17 mouse cellular contexts compared by ENCODE assay signal in the genomic region with DNA sequence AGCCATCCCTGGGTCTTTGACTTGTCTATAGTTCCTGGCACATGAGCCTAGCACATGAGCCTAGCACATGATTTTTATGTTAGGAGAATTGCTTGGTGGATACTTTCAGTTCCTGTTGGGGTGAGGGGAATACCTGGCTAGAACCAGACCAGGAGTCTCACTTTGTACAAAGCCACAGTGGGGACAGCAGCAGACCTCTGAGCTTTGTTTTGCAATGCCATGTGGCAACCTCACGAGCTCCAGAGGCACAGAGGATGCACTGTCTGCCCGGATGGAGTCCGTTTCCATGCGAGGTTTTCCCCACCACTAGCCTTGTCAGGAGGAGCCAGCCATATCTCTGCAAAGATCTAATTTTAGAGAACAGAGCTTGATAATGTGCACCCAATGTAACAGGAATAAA.
DNase-seq lines count a peak whose midpoint lies in the region; ATAC-seq lines count a peak whose summit lies in the region.
"Had no signal": no experiment of that assay in that cellular context is flagged by ENCODE, and none has a peak within 500 bp of the region (broad histone marks: within the 10 kb centered on the region; RNA-seq: fewer than 3 reads in every experiment).

No protein-coding gene starts in this region.

- no peak overlapping the region for H3K4me3 ChIP-seq in forebrain, embryonic 10.5 days
- H3K4me3 ChIP-seq in forebrain, embryonic 16.5 days (replicated peaks; ENCODE audit: low read length) = no peak overlapping the region
- no peak overlapping the region for H3K4me3 ChIP-seq in liver, embryonic 12.5 days
- H3K4me3 ChIP-seq: heart, embryonic 13.5 days; limb, embryonic 15.5 days had no signal

- no peaks in the 10 kb centered on the region; the same call in 1 of the 2 replicates for H3K9me3 ChIP-seq in forebrain, embryonic 10.5 days
- no peaks in the 10 kb centered on the region for H3K9me3 ChIP-seq in forebrain, embryonic 16.5 days (ENCODE audit: control insufficient read depth, low read length)
- no peaks in the 10 kb centered on the region for H3K9me3 ChIP-seq in liver, embryonic 12.5 days (replicated peaks)
- H3K9me3 ChIP-seq: heart, embryonic 13.5 days; limb, embryonic 15.5 days had no signal

- H3K36me3 ChIP-seq in forebrain, embryonic 10.5 days (replicated peaks) = no peaks in the 10 kb centered on the region
- H3K36me3 ChIP-seq in forebrain, embryonic 16.5 days (ENCODE audit: control insufficient read depth, insufficient read depth) = no peaks in the 10 kb centered on the region
- no peaks in the 10 kb centered on the region for H3K36me3 ChIP-seq in liver, embryonic 12.5 days
- H3K36me3 ChIP-seq in splenic B cell, adult 2 months (ENCODE audit: control insufficient read depth, insufficient read depth, low read length, poor library complexity, severe bottlenecking) = no peaks in the 10 kb centered on the region
- H3K36me3 ChIP-seq: heart, embryonic 13.5 days; limb, embryonic 15.5 days had no signal

- H3K4me2 ChIP-seq in forebrain, embryonic 16.5 days (ENCODE audit: low read length) = no peak overlapping the region
- H3K4me2 ChIP-seq in liver, embryonic 12.5 days = no peak overlapping the region
- H3K4me2 ChIP-seq: heart, embryonic 13.5 days; limb, embryonic 15.5 days; midbrain, embryonic 11.5 days had no signal

- H3K27me3 ChIP-seq in forebrain, embryonic 10.5 days (ENCODE audit: poor library complexity, severe bottlenecking) = no peaks in the 10 kb centered on the region
- no peaks in the 10 kb centered on the region for H3K27me3 ChIP-seq in forebrain, embryonic 16.5 days (replicated peaks; ENCODE audit: control insufficient read depth, insufficient read depth, low read length)
- no peaks in the 10 kb centered on the region for H3K27me3 ChIP-seq in liver, embryonic 12.5 days (replicated peaks)
- no peaks in the 10 kb centered on the region for H3K27me3 ChIP-seq in splenic B cell, adult 2 months (ENCODE audit: control insufficient read depth, insufficient read depth, low read length, poor library complexity, severe bottlenecking)
- H3K27me3 ChIP-seq: heart, embryonic 13.5 days; limb, embryonic 15.5 days had no signal

- peaks cover 19% of the 10 kb centered on the region for H3K4me1 ChIP-seq in forebrain, embryonic 10.5 days
- H3K4me1 ChIP-seq in forebrain, embryonic 16.5 days (replicated peaks; ENCODE audit: control insufficient read depth, insufficient read depth, low read length) = 0 out of 2 replicates have a peak, but pooled peaks cover 3% of the 10 kb centered on the region
- no peaks in the 10 kb centered on the region for H3K4me1 ChIP-seq in liver, embryonic 12.5 days
- H3K4me1 ChIP-seq: heart, embryonic 13.5 days had no signal

- H3K9ac ChIP-seq in forebrain, embryonic 16.5 days (replicated peaks; ENCODE audit: low read depth, low read length) = no peak overlapping the region
- H3K9ac ChIP-seq in liver, embryonic 12.5 days = no peak overlapping the region
- H3K9ac ChIP-seq: heart, embryonic 13.5 days; limb, embryonic 15.5 days had no signal

- no peak for DNase-seq in forebrain, embryonic 10.5 days (ENCODE audit: extremely low spot score, low spot score)
- peak; percentile 76 for DNase-seq in layer of hippocampus, adult 9-11 months
- DNase-seq in layer of hippocampus, postnatal 14 days (ENCODE audit: low spot score in 2 of 2) = no peak
- DNase-seq in splenic B cell, adult 2 months (ENCODE audit: low read depth, low spot score) = peak; percentile 4
- no peak for DNase-seq in kidney, postnatal 36 days
- no peak for DNase-seq in thymus, adult 18-20 months
- DNase-seq: gastrocnemius, postnatal 36 days; heart, postnatal 4 days; right cerebral cortex, postnatal 14 days; thymus, postnatal 36 days had no signal

- ATAC-seq in forebrain, embryonic 16.5 days = no peak
- peak; percentile 38; the same call in 1 of the 2 replicates for ATAC-seq in liver, embryonic 12.5 days
- ATAC-seq: inflammation-experienced regulatory T-cells, adult 6 months had no signal

- peak overlapping the region; percentile 48; the same call in 1 of the 2 replicates for H3K27ac ChIP-seq in forebrain, embryonic 10.5 days
- H3K27ac ChIP-seq in forebrain, embryonic 16.5 days (ENCODE audit: low read length) = no peak overlapping the region
- no peak overlapping the region for H3K27ac ChIP-seq in liver, embryonic 12.5 days
- H3K27ac ChIP-seq: heart, embryonic 13.5 days; kidney, postnatal 0 days had no signal

- WGBS in forebrain, embryonic 10.5 days = 70% methylated on average over 4 of the region's 4 CpGs
- WGBS in forebrain, embryonic 16.5 days = 79% methylated on average over 4 of the region's 4 CpGs
- 55% methylated on average over 4 of the region's 4 CpGs for WGBS in liver, embryonic 12.5 days (ENCODE audit: insufficient replicate concordance)

Comparison
In these comparisons a context has a peak if more than half of its experiments do, and no peak if none do; other contexts are left out.
1. DNase-seq: peak in layer of hippocampus, adult 9-11 months (single experiment) and splenic B cell, adult 2 months (single experiment); none in forebrain, embryonic 10.5 days (single experiment), layer of hippocampus, postnatal 14 days (0 of 2), kidney, postnatal 36 days (0 of 2) and thymus, adult 18-20 months (0 of 2).